Mouse (Mus musculus): ENCODE results near the gene Cacna2d4. TPM values are rescaled to one million over a fixed set of nuclear protein-coding genes. Genes with fewer than 3 reads are reported as not detected.
"Not testable (repeated sequence)": the region's sequence is repeated elsewhere in the genome, so short reads cannot be mapped to it uniquely, and the experiment has no call there.

The Cacna2d4 gene
- polyA plus RNA-seq, 1 experiment from 2014 or later, result 0.35 TPM

DNA sequence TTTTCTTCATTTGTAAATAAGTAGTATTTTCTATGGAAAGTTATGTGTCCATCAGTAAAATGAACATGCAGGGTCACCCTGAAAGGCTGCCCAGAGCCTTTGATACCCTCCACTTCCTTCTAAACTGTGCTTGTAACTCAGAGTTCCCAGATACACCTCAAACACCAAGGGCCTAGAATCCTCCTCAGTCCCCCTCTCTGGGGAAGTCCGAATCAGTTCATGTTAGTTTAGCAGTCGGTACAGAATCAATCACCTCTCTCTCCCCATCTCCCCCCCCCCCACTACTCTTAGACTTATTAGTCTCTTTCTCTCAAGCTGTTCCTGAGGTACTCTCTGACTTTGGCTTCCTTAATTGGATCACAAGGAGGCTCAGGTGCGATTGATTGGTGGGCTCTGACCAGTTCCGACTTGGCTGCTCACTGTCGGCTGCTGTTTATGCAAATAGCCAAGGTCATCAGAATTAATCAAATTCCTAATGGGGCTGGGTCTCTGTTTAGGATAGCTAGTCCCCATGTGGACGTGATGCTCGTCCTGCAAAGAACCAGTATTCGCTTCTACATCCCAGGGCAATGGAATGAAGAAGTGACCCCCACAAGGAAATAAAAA lies 36.9 kb upstream of the Cacna2d4 start:
- Histone ChIP-seq H3K9ac (no peak overlapping the region), H3K4me2 (replicated peaks) (no peak overlapping the region), H3K9me3 (ENCODE audit: control insufficient read depth, low read length) (no peaks in the 10 kb centered on the region), H3K36me3 (replicated peaks; ENCODE audit: control insufficient read depth, insufficient read depth) (peaks cover 31% of the 10 kb centered on the region; the same call in 1 of the 2 replicates), H3K27me3 (ENCODE audit: control insufficient read depth, insufficient read depth, low read length) (no peaks in the 10 kb centered on the region), H3K27ac (no peak overlapping the region), H3K4me1 (replicated peaks; ENCODE audit: control insufficient read depth, insufficient read depth, low read length) (peaks cover 8% of the 10 kb centered on the region; the same call in 1 of the 2 replicates), H3K4me3 (replicated peaks; ENCODE audit: low read length) (no peak overlapping the region)
- WGBS, result 18% methylated on average over 8 of the region's 8 CpGs
- no peak for ATAC-seq (ENCODE audit: low FRiP score)
- DNase-seq (ENCODE audit: low spot score), result no peak

DNA sequence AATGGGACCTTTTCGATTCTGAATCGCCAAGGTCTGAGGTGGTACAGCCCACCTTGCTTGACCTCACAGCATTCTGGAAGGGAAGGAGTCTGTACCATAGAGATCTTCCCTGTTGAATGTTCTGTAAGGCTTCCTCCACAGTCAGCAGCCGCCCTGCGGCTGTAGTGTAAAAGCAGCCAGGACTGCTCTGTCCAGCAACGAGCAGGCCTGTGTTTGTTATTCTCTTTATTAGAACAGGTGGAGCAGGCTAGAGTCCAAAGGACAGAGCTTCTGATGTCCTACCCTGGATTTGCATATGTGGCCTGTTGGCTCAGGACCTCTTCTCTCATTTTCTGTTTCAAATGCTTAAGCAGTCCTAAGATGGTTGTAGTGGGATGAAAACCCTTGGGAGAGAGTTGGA lies 36.0 kb upstream of the Cacna2d4 start:
- no peak overlapping the region for H3K9ac ChIP-seq
- H3K27me3 ChIP-seq (ENCODE audit: control insufficient read depth, insufficient read depth, low read length), result no peaks in the 10 kb centered on the region
- DNase-seq (ENCODE audit: low spot score) (no peak), ATAC-seq (ENCODE audit: low FRiP score) (no peak)
- no peak overlapping the region for H3K27ac ChIP-seq
- no peaks in the 10 kb centered on the region for H3K9me3 ChIP-seq (ENCODE audit: control insufficient read depth, low read length)
- WGBS, result 83% methylated on average over 5 of the region's 5 CpGs
- peaks cover 22% of the 10 kb centered on the region; the same call in 1 of the 2 replicates for H3K36me3 ChIP-seq (replicated peaks; ENCODE audit: control insufficient read depth, insufficient read depth)
- peaks cover 8% of the 10 kb centered on the region; the same call in 1 of the 2 replicates for H3K4me1 ChIP-seq (replicated peaks; ENCODE audit: control insufficient read depth, insufficient read depth, low read length)
- no peak overlapping the region for H3K4me2 ChIP-seq (replicated peaks)
- H3K4me3 ChIP-seq (replicated peaks; ENCODE audit: low read length), result no peak overlapping the region

DNA sequence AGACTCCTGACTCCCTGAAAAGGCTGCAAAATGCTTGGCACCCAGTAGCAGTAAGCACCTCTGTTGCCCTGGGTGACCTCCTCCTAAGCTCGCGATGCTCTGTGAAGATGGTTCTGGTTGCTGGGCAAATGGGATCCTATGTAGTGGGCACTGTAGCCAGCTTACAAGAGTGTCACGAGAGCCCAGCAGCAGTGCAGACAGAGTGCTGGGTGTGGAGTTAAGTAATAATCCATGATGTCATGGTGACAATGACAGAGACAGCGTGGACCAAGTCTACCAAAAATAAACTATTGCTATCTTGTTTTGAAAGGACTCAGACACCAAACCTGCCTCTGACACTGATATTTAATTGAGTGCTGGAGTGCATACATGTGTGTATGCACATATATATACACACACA lies 34.8 kb upstream of the Cacna2d4 start:
- DNase-seq (ENCODE audit: low spot score) (no peak), ATAC-seq (ENCODE audit: low FRiP score) (no peak)
- Histone ChIP-seq H3K4me3 (replicated peaks; ENCODE audit: low read length) (no peak overlapping the region), H3K27ac (no peak overlapping the region), H3K4me2 (replicated peaks) (no peak overlapping the region), H3K4me1 (replicated peaks; ENCODE audit: control insufficient read depth, insufficient read depth, low read length) (peaks cover 8% of the 10 kb centered on the region; the same call in 1 of the 2 replicates), H3K9me3 (ENCODE audit: control insufficient read depth, low read length) (no peaks in the 10 kb centered on the region), H3K36me3 (replicated peaks; ENCODE audit: control insufficient read depth, insufficient read depth) (peaks cover 19% of the 10 kb centered on the region; the same call in 1 of the 2 replicates), H3K9ac (no peak overlapping the region), H3K27me3 (ENCODE audit: control insufficient read depth, insufficient read depth, low read length) (no peaks in the 10 kb centered on the region)
- 95% methylated on average over 4 of the region's 4 CpGs for WGBS

DNA sequence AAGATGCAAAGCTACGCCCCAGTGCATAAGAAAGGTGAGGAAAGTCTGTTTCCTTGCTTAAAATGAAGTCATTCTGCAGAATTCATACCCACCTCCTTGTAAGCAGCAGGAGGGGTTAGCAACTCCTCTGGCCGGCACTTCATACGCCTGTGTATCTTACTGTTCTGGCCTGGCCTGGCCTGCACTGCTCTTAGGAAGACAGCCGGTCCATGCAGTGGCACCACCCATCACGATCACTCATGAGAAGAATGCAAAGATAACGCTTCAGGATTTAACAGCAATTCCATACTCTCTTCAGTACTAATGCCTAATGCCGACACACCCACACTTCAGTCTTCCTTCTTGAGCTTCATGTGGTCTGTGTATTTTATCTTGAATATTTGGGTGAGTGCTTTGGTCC lies 32.0 kb upstream of the Cacna2d4 start:
- Histone ChIP-seq H3K27me3 (ENCODE audit: control insufficient read depth, insufficient read depth, low read length) (no peaks in the 10 kb centered on the region), H3K4me1 (replicated peaks; ENCODE audit: control insufficient read depth, insufficient read depth, low read length) (peaks cover 5% of the 10 kb centered on the region; the same call in 1 of the 2 replicates), H3K9ac (no peak overlapping the region), H3K9me3 (ENCODE audit: control insufficient read depth, low read length) (no peaks in the 10 kb centered on the region), H3K36me3 (replicated peaks; ENCODE audit: control insufficient read depth, insufficient read depth) (peaks cover 19% of the 10 kb centered on the region; the same call in 1 of the 2 replicates), H3K4me2 (replicated peaks) (no peak overlapping the region), H3K27ac (no peak overlapping the region), H3K4me3 (replicated peaks; ENCODE audit: low read length) (no peak overlapping the region)
- DNase-seq (ENCODE audit: low spot score) (no peak), ATAC-seq (ENCODE audit: low FRiP score) (no peak)
- WGBS, result 92% methylated on average over 7 of the region's 7 CpGs

DNA sequence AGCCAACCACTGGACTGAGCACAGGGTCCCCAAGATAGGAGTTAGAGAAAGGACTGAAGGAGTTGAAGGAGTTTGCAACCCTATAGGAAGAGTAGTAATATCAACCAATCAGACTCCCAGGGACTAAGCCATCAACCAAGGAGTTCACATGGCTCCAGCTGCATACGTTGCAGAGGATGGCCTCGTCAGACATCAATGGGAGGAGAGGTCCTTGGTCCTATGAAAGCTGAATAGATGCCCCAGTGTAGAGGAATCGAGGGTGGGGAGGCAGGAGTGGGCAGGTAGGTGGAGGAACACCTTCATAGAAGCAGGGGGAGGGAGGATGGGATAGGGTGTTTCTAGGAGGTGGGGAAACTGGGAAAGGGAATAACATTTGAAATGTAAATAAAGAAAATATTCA lies 31.4 kb upstream of the Cacna2d4 start:
- Histone ChIP-seq H3K27me3 (ENCODE audit: control insufficient read depth, insufficient read depth, low read length) (no peaks in the 10 kb centered on the region), H3K27ac (no peak overlapping the region), H3K4me2 (replicated peaks) (no peak overlapping the region), H3K9ac (no peak overlapping the region), H3K4me1 (replicated peaks; ENCODE audit: control insufficient read depth, insufficient read depth, low read length) (no peaks in the 10 kb centered on the region), H3K9me3 (ENCODE audit: control insufficient read depth, low read length) (no peaks in the 10 kb centered on the region), H3K36me3 (replicated peaks; ENCODE audit: control insufficient read depth, insufficient read depth) (peaks cover 19% of the 10 kb centered on the region; the same call in 1 of the 2 replicates), H3K4me3 (replicated peaks; ENCODE audit: low read length) (no peak overlapping the region)
- ATAC-seq (ENCODE audit: low FRiP score) (no peak), DNase-seq (ENCODE audit: low spot score) (no peak)
- 55% methylated on average over 3 of the region's 3 CpGs for WGBS

DNA sequence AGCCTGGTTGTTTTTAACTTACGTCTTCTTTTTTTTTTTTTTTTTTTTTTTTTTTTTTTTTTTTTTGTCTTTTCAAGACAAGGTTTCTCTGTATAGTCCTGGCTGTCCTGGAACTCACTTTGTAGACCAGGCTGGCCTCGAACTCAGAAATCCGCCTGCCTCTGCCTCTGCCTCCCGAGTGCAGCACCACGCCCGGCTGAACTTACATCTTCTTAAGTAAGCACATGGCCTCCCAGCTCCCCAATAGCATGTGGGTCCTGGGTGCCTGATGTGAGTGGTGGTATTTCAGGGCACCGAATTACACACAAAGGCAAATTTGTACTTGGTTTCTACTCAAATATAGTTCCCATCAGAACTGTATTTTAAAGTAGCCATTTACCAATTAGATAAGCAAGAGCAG lies 30.3 kb upstream of the Cacna2d4 start:
- not testable (repeated sequence) for ATAC-seq (ENCODE audit: low FRiP score)
- 92% methylated on average over 7 of the region's 7 CpGs for WGBS

DNA sequence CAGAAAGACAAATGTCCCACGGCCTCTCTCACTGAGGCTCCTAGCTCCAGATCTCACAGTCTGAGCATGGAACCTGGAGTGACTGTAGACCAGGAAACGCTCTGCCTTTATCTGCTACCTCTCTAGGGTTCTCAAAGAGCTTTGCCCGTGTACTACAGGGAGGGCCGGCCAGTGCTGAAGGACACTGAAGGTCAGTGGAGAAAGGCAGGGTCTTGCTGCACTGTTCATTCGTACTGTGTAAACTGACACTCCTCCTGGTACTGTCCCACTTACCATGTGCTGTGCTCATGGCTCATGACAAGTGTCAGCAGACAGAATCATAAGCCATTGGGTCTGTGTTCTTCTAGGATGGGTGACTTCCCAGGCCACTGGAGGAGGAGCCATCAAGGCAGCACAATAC lies 23.0 kb upstream of the Cacna2d4 start:
- Histone ChIP-seq H3K36me3 (replicated peaks; ENCODE audit: control insufficient read depth, insufficient read depth) (peaks cover 44% of the 10 kb centered on the region), H3K27ac (no peak overlapping the region), H3K27me3 (ENCODE audit: control insufficient read depth, insufficient read depth, low read length) (no peaks in the 10 kb centered on the region), H3K4me1 (replicated peaks; ENCODE audit: control insufficient read depth, insufficient read depth, low read length) (no peaks in the 10 kb centered on the region), H3K9me3 (ENCODE audit: control insufficient read depth, low read length) (no peaks in the 10 kb centered on the region), H3K4me2 (replicated peaks) (no peak overlapping the region), H3K9ac (no peak overlapping the region), H3K4me3 (replicated peaks; ENCODE audit: low read length) (no peak overlapping the region)
- no peak for ATAC-seq (ENCODE audit: low FRiP score)
- 88% methylated on average over 5 of the region's 5 CpGs for WGBS
- DNase-seq (ENCODE audit: low spot score), result no peak

More for the DNA sequence above, 30.3 kb upstream of the Cacna2d4 start:
- not testable (repeated sequence) for H3K9ac ChIP-seq; H3K27me3 ChIP-seq (ENCODE audit: control insufficient read depth, insufficient read depth, low read length); H3K4me3 ChIP-seq (replicated peaks; ENCODE audit: low read length); H3K4me1 ChIP-seq (replicated peaks; ENCODE audit: control insufficient read depth, insufficient read depth, low read length); H3K27ac ChIP-seq; H3K9me3 ChIP-seq (ENCODE audit: control insufficient read depth, low read length); H3K4me2 ChIP-seq (replicated peaks); DNase-seq (ENCODE audit: low spot score)
- H3K36me3 ChIP-seq (replicated peaks; ENCODE audit: control insufficient read depth, insufficient read depth), result peaks cover 18% of the 10 kb centered on the region; the same call in 1 of the 2 replicates

DNA sequence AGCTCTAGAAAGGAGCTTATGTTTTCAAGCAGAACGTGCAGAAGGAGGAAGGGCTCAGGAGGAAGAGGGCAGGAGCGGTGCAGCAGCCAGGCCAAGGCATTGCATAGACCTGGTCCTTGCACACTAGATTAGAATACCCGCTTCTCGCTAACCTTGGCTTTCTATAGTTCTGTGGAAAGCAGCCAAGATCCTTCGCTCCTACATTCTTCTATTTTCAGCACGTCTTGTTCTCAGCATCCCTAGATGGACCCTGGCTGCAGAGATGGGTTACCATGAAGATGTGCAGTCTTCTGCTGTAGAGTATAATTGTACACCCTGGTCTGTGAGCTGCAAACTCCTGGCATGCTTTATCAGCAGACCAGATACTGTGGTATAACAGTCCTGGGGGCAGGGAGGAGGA lies 22.1 kb upstream of the Cacna2d4 start:
- Histone ChIP-seq H3K9me3 (ENCODE audit: control insufficient read depth, low read length) (no peaks in the 10 kb centered on the region), H3K27me3 (ENCODE audit: control insufficient read depth, insufficient read depth, low read length) (no peaks in the 10 kb centered on the region), H3K4me3 (replicated peaks; ENCODE audit: low read length) (no peak overlapping the region), H3K4me2 (replicated peaks) (no peak overlapping the region), H3K9ac (no peak overlapping the region), H3K27ac (no peak overlapping the region), H3K4me1 (replicated peaks; ENCODE audit: control insufficient read depth, insufficient read depth, low read length) (no peaks in the 10 kb centered on the region), H3K36me3 (replicated peaks; ENCODE audit: control insufficient read depth, insufficient read depth) (peaks cover 51% of the 10 kb centered on the region)
- ATAC-seq (ENCODE audit: low FRiP score), result no peak
- 82% methylated on average over 6 of the region's 6 CpGs for WGBS
- no peak for DNase-seq (ENCODE audit: low spot score)

DNA sequence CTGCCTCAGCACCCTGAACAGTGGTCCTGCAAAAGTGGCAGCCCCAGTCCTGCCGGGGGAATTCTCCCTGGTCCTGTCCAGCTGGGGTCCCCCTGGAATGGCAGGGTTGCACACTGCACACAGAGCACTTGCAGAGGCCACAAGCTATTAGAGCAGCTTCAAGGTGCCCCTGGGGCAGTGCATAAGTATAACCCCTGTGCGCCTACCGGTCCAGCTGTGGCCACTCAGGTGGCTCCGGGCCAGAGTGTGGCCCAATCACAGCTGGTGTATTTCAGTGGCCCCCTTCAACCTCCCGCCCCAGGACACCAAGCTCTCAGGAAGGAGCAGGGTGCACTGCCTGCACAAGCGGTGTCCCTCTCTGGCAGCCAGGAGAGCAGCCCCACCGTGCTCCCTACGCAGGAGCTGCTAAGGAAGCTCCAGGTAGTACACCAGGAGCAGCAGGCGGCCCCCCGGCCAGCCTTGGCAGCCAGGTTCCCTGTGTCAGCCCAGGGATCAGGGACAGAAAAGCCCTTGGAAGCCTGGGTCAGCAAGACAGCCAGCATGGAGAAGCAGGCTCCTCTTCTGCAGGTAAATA lies 21.2 kb upstream of the Cacna2d4 start:
- ATAC-seq (ENCODE audit: low FRiP score), result no peak
- no peak for DNase-seq (ENCODE audit: low spot score)
- Histone ChIP-seq H3K9ac (no peak overlapping the region), H3K27me3 (ENCODE audit: control insufficient read depth, insufficient read depth, low read length) (no peaks in the 10 kb centered on the region), H3K4me3 (replicated peaks; ENCODE audit: low read length) (no peak overlapping the region), H3K27ac (no peak overlapping the region), H3K4me2 (replicated peaks) (no peak overlapping the region), H3K36me3 (replicated peaks; ENCODE audit: control insufficient read depth, insufficient read depth) (peaks cover 59% of the 10 kb centered on the region), H3K9me3 (ENCODE audit: control insufficient read depth, low read length) (no peaks in the 10 kb centered on the region), H3K4me1 (replicated peaks; ENCODE audit: control insufficient read depth, insufficient read depth, low read length) (no peaks in the 10 kb centered on the region)
- 96% methylated on average over 10 of the region's 10 CpGs for WGBS

All from hindbrain, embryonic 14.5 days (tissue).